Mouse (Mus musculus): ENCODE measurements around the gene Otol1.

DNA sequence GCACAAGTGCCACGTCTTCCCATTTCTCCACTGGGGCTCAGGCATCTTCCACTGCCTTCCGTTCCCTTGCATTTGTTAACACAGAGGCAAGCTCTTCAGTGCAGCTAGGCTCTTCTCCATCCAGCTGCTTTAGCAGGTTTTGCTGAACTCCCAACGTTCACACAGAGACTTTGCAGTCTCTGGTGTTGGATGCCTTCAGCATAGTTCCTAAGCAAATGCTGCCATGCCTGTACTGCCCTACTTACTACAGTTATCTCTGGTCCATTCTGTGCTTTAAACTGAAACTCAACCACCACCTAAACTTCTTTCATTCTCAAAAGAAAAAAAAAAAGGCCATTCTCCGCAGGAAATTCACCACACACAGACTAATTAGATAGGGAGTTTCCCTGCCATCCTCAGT is 5.2 kb downstream of the Otol1 start:
- no peak for TF ChIP-seq CTCF (IDR thresholded peaks at IDR 0.05; ENCODE audit: borderline replicate concordance, insufficient read depth, low read depth, low read length)
- no peak for TF ChIP-seq POLR2A (IDR thresholded peaks at IDR 0.05; ENCODE audit: borderline replicate concordance, insufficient read depth, low read length)
